Mouse (Mus musculus) megakaryocyte-erythroid progenitor cell, adult 5-6 weeks (primary cell): ENCODE data around the gene Kif3a. TPM values are rescaled to one million over a fixed set of nuclear protein-coding genes. Genes with fewer than 3 reads are reported as not detected.
A peak's percentile ranks its signal among the peaks of the same experiment; 100 is the strongest.
"Not testable (repeated sequence)": the region's sequence is repeated elsewhere in the genome, so short reads cannot be mapped to it uniquely, and the experiment has no call there.

Source experiments
- ATAC-seq: replicated peaks from 2 replicates; pipeline ENCODE4 v1.8.0; 2016; ENCODE audit warnings: mild to moderate bottlenecking, inconsistent platforms; ENCODE audit not compliant: severe bottlenecking, poor library complexity, low FRiP score, low TSS enrichment
- total RNA-seq, 2 experiments: library from RNA; stranded (forward) in 1 of 2; stranded (reverse) in 1 of 2; fragments of 200-1000, 215-1000 nt in 1 of 2; fragments of >200 nt in 1 of 2; fragmentation: Nextera tagmentation in 1 of 2; gene quantifications; 2 replicates each; pipeline ENCODE4 v1.2.3; 2014 to 2017

Kif3a gene
- total RNA-seq, 2 experiments from 2014 or later: 14.4 to 21.9 TPM

DNA sequence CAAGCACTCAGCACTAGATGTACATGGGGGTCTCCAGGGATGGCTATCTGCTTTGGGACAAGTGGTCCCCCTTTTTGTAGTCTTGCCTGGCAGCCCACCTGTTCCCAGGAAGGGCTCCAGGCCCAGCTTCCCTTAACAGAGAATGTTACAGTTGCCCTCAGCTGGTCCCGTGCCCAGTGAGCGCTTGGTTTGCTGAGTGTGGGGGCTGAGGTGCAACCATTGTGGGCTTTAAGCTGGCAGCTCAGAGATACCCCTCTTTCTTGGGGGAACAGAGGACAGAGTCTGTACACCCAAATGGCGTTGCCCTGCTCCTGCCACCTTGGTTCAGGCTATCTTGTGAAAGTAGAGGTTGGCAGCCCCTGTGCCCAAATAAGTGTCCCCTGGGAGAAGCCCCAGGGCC lies 26.8 kb upstream of the Kif3a start:
- no peak for ATAC-seq

DNA sequence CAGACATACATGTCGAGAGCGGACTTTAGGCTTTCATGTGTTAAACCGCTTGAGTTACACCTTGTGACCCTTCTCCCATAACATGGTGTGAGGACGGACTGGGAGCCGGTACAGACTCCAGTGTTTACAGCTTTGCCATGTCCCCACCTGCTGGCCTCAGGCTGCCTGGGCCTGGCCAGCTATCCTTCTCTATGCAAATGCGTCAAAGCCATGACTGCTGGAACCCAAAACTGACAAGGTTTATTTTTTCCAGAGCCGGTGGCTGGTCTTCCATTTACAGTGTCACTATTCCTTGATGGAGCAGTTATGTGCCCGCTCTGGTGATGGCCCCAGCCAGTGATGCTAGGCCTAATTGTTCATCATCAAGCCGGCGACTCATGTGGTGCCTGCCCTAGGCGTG lies 26.0 kb upstream of the Kif3a start:
- no peak for ATAC-seq

DNA sequence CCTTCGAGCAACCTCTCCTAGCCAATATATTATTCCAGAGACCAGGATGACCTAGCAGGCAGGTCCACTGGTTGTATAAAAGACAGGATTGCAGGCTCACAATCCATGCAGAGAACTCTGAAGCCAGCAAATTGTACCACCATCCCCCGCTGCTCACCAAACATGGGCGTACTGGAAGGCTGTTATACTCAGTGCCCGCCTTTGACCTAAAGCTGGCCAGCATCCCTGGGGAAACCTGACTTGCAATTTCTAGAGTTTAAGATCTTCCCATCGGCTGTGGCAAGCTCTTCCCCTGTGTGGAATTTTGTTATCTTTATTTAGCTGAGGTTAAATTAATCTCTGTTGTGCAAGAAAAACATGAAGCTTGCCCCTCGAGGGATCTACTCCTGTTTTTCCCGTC lies 24.2 kb upstream of the Kif3a start:
- ATAC-seq: no peak

DNA sequence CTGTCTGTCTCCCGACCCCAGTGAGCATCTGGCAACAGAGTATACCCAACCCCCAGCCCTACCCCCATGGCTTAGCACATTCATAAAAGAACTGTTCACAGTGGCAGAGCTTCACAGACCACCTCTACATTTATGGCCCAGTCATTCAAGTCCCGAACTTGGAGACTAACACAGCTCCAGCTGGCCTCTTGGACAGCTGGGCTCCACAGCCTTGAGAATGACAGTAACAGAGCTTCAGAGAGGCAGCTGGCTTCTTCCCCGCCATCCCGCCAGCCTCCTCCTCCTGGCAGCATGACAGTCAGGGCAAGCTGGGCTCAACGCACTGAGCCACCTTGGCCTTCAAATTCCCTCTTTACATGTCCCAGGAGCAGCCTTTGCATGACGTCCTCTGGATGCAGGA lies 20.9 kb upstream of the Kif3a start:
- ATAC-seq: no peak

DNA sequence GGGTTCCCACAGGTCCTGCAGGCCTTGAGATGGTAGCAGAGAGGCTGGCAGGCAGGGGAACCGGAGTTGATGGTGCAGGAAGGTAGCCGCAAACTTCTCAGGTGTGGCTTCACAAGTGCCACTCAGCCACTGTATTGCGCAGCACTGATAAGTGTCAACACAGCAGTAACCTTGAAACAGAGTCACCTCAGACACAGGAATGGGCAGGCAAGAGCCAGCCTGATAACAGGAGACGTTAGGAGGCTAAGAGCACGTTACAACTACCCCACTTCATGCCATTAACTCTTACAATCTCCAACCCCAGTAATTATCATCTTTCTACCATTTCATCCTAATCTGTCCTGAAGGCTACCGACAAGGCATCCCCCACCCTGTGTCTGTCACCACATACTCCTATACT lies 19.6 kb upstream of the Kif3a start:
- peak; percentile 79 for ATAC-seq

DNA sequence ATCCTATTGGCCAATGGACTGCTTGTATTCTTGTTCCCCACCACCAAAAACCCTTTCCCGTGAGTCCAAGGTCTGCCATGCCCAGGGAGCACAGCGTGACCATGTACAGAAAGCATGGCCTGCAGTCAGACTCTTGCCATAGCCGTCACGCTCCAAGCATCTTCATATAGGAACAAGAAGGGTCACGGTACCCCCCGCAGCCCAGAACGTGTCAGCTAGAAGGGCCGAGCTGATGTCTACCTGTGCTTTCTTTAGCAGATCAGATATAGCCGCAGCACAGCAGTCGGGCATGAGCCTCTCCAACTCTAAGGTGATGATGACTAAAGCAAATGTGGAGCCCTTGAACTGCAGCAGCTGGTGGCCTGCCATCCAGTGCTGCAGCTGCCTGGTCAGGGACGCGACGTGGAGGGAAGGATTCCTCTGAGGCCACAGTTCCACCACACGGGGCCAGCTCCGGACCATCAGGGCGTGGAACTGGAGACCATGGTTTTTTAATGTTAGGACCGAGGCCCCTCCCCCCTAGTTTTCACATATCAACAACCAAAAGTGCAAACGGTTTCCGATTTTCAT lies 19.1 kb upstream of the Kif3a start:
- ATAC-seq: no peak

DNA sequence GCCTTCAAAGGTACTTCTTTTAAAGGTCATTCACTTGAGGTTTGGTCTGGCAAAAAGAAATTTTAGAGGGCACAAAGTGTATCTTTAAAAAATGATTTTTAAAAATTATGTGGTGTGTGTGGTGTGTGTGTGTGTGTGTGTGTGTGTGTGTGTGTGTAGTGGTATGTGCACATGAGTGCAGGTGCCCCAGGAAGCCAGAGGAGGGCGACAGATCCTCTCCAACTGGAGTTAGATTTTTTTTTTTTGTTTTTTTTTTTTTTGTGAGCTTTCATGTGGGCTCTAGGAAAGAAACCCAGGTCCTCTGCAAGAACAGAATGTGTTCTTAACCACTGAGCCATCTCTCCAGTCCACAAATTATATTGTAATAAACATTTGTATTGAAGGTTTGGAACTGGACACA lies 16.5 kb upstream of the Kif3a start:
- ATAC-seq: no peak

DNA sequence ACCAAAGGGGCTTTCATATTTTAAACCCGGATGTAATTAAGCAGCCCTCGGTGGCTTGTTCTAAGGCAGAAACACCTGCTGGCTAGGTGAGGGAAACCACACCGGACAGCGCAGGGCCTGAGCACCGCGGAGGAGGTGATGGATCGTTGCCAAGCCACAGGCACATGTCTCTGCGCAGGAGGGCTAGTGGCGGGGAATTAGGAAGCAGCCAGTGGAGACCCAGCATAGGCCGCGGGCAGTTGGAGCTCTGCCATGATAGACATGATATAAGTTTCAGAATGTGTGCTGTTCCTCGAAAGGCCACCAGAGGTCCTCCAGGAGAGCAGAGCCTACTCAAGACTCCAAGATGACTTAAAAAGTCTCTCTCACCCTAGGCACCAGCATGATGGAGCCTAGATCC lies 15.4 kb upstream of the Kif3a start:
- ATAC-seq: peak; percentile 72

DNA sequence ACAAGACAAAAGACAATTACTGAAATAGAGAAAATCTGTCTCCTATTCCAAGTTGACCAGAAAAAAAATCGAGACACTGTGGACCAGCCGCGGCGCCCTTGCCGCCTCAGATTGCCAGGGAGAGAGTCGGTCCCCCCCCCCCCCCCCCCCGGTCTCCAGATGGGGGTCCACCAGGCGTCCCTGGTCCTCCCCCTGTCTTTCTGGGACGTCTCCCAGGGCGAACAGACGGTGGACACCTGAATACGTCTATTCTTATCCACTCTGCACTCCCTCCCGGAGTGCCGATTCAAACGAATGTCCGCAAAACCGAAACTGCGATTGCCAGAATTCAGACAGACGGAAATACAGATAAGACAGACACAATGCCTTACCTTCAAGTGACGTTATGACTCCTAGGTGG lies 10.7 kb upstream of the Kif3a start:
- not testable (repeated sequence) for ATAC-seq

DNA sequence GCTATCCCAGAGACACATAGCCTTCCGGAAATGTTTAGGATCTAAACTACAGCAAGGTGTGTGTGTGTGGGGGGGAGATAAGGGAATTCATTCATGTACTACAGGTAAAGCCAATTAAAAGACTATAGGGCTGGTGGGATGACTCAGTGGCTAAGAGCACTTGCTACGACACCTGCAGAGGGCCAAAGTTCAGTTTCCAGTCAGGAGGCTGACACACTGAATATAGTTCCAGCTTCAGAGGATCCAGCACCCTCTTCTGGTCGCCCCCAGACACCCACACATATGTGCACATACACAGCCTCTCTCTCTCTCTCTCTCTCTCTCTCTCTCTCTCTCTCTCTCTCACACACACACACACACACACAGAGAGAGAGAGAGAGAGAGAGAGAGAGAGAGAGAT lies 9.2 kb upstream of the Kif3a start:
- not testable (repeated sequence) for ATAC-seq

DNA sequence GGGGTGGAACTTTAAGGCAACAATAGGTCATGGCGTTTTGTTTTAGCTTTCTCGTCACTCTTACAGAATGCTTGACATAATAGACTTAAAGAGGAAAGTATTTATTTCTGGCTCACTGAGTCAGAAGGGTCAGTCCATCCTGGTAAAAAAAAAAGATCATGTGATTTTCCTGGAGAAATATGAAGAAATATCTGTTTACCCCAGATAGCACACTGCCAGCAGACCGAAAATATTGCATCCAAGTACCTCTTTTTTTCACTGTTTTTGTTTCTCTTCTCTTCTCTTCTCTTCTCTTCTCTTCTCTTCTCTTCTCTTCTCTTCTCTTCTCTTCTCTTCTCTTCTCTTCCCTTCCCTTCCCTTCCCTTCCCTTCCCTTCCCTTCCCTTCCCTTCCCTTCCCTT lies 7.2 kb upstream of the Kif3a start:
- ATAC-seq: not testable (repeated sequence)

DNA sequence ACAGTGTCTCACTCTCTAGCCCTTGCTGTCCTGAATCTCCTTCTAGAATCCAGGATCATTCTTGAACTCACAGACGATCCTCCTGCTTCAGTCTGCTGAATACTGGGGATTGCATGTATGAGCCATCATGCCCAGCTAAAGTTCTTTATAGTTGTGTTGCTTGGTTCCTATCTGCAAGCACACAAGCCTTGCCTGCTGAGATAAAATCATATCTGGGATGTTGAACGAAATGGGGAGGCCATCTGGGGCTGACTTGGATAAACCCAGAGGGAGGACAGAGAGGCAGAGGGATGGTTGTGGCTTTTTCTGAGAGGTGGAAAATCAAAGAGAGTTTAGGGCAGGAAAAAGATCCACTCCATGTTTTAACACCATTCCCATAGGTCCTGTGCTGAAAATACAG lies 5.2 kb upstream of the Kif3a start:
- ATAC-seq: no peak

DNA sequence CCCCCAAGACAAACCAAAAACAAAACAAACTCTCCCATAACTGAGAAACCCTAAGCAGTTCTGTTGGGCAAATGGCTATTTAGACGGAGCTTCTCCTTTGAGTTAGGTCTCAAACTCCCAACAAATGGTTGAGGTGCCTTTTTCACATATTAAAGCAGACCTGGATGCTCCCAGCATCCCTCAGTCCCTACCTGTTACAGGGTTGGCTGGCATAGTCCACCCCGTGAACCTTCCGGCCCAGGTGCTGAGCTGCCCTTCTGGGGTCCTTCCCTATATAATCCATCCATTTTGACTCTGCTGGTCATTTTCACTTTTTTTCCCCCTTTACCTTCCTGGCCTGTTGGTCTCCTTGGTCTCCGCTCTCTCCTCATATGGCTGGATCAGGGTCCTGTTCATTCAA lies 533 bp upstream of the Kif3a start:
- no peak for ATAC-seq

DNA sequence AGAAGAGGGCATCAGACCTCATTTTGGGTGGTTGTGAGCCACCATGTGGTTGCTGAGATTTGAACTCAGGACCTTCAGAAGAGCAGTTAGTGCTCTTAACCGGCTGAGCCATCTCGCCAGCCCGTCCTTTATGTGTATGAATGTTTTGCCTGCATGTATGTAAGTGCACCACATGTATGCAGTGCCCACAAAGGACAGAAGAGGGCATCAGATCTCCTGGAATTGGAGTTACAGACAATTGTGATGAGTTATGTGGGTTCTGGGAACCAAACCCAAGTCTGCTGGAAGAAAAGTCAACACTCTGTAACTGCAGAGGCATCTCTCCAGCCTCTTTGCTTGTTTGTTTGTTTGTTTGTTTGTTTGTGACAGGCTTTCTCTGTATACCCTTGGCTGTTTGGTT lies 13.4 kb downstream of the Kif3a start:
- no peak for ATAC-seq

DNA sequence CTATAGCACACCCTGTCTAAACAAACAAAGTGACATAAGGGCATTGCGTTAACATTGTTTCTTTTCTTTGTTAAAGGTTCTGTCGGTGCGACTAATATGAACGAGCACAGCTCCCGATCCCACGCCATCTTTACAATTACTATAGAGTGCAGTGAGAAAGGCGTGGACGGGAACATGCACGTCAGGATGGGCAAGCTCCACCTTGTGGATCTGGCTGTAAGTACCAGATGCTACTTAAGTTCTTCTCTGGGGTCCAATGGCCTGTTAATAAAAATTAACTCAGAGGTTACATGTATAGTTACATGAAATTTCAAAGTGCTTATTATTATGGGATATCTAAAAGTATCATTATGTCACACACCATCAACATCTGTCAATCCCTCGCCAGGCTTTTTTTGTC lies 16.0 kb downstream of the Kif3a start:
- no peak; the same call in 1 of the 2 replicates for ATAC-seq

DNA sequence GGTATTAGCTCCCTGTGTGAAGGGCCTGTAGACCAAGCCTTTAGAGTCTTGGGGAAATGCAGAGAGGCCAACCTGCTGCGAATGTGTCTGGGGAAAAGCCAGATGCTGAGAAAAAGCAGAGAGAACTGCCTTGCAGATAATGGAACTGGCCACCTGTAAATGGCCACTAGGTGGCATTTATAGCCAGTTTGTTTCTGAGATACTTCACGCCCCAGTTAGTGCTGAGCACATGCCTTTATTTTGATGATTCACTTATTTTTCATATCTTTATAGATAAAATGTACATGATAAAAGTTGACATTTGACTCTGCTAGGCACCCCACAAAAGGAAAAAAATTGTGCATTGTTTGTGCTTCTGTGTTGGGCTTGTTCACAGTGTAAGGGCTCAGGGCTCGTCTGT lies 17.7 kb downstream of the Kif3a start:
- ATAC-seq: peak; percentile 75

DNA sequence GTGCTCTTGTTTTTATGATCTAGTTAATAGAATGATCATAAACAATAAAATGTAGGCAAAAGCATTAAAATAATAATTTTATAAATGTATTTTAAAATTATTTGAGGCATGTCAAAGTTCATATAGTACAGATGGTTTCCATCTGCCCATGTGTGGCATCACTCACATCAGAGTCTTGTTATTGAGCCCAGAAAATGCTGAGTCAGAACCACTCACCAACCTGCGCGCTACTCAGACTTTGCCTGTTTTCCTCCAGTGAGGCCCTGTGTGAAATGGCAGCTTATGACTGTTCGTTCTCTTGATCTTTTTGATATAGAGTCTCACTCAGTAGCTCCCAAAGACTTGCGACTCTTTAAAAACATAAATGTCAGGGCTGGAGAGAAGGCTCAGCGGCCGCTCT lies 18.3 kb downstream of the Kif3a start:
- no peak for ATAC-seq

DNA sequence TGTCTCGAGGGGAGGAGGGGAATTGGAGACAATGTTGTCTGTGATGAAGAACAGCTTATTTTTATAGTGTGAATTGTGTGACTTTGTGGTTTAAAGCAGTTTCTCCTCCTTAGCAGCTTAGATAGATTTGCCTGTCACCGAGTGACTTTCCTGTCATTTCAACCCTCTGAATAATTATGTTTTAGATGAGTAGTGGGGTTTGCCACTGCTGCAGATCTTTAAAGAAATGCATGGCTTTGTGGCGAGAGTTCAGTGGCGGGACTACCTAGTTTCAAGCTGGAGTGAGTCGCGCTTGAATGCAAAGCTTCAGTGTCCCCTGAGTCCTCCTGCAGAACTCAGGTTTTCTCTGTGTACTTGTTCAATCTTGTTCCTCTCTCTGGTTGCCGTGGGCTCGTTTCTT lies 21.1 kb downstream of the Kif3a start:
- ATAC-seq: no peak

DNA sequence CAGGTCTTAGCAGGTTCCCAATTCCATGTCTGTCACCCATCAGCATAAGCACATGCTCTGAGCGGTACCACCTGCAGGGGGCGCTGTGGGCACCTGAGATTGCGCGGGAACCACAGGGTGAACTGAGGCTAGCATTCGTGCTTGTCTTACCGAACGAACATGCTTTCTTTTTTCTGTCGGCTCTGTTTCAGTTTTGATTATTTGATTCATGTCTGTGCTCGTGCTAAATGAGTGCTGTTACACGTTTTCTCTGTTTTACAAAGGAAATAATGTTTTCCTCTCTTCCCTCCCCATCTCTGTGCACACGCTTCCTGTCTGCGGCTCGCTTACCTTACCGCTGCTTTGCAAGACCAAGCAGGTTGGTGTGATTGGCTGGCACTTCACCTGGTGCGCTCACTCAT lies 23.2 kb downstream of the Kif3a start:
- ATAC-seq: peak; percentile 89

DNA sequence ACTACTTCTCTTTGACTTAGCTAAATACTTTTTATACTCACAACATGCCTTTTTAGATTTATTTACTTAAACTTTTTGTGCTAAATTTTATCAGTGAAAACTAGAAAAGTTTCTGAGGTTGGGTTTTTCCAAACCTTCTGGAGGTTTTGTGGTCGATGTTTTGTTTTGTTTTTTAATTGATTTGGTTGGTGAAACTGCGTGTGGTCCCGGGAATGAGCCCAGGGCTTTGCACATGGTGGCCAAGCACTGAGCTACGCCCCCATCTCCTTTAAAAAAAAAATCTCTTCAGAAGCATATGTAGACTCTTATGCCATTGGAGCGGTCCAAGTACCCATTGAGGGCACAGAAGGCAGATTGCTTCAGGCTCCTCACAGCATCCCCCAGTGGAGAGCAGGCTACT lies 23.9 kb downstream of the Kif3a start:
- ATAC-seq: no peak

DNA sequence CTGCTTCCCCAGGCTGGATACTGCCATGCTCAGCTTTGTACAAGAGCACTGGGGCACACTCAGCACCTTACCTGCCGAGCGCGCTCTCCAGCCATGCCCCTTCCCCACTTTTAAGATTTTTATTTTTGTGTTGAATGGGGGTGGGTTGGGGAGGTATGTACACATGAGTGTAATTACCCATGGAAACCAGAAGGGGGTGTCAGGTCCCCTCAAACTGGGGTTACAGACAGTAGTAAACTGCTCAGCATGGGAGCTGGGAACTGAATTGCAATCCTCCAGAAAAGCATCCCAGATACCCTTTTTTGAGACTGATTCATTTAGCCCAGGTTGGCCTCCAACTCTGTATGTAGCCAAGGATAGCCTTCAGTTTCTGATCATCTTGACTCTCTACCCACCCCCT lies 37.8 kb downstream of the Kif3a start:
- no peak for ATAC-seq

DNA sequence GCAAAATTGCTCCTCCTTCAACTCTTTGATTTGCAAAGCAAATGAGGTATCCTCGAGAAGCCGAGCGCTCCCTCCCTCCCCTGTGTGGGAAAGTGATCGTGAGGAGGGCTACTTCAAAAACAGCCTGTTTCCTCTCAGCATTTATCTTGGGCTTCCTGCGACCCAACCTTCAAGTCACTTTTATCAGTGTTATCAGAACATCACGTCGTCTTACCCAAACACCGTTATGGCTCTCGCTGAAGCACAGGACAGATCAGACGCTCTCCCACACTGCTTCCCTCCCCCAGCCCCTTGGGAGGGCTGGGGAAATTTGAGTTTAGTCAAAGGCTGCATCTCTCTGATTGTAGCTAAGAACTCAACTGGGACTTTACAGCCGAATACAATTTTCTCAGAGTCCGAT lies 38.4 kb downstream of the Kif3a start:
- peak; percentile 31 for ATAC-seq
